Mouse (Mus musculus) embryonic facial prominence, embryonic 13.5 days (tissue): ENCODE measurements around the gene Cactin. TPM values are rescaled to one million over a fixed set of nuclear protein-coding genes. Genes with fewer than 3 reads are reported as not detected.

Experiments
- ATAC-seq: fragments of 200-750 bp; cut with Nextera tagmentation; 2 replicates; pipeline ENCODE4 v1.8.0; 2017; ENCODE audit warnings: low read depth; ENCODE audit not compliant: insufficient number of reproducible peaks, insufficient read depth, low FRiP score, low TSS enrichment
- H3K27ac ChIP-seq: fragments of 300-500 bp; sonication (generic); 2 replicates; pipeline ENCODE4 v1.5.1; 2015; ENCODE audit warnings: moderate library complexity, mild to moderate bottlenecking, inconsistent platforms
- H3K27me3 ChIP-seq: fragments of 300-500 bp; sonication (generic); 2 replicates; pipeline ENCODE4 v1.6.1; 2015; ENCODE audit warnings: mild to moderate bottlenecking, inconsistent platforms
- H3K36me3 ChIP-seq: fragments of 300-500 bp; sonication (generic); 2 replicates; pipeline ENCODE4 v1.6.1; 2015; ENCODE audit warnings: mild to moderate bottlenecking, inconsistent platforms
- H3K4me1 ChIP-seq: fragments of 300-500 bp; sonication (generic); 2 replicates; pipeline ENCODE4 v1.6.1; 2015; ENCODE audit warnings: inconsistent platforms
- H3K4me2 ChIP-seq: fragments of 300-500 bp; sonication (generic); 2 replicates; pipeline ENCODE4 v1.6.1; 2015; ENCODE audit warnings: moderate library complexity, mild to moderate bottlenecking, inconsistent platforms
- H3K4me3 ChIP-seq: fragments of 300-500 bp; sonication (generic); 2 replicates; pipeline ENCODE4 v1.5.1; 2015; ENCODE audit warnings: mild to moderate bottlenecking, inconsistent platforms
- H3K9ac ChIP-seq: fragments of 300-500 bp; sonication (generic); 2 replicates; pipeline ENCODE4 v1.6.1; 2015; ENCODE audit warnings: mild to moderate bottlenecking, inconsistent platforms
- H3K9me3 ChIP-seq: fragments of 300-500 bp; sonication (generic); 2 replicates; pipeline ENCODE4 v1.6.1; 2016; ENCODE audit warnings: inconsistent platforms
- WGBS: fragments of 180-500 bp; shearing (Covaris S2); methylation state at CpG from one replicate; pipeline ENCODE4 v1.1.7; 2015; ENCODE audit warnings: mixed read lengths; 5-methylcytosine and 5-hydroxymethylcytosine counted together
- polyA plus RNA-seq: library from polyadenylated mRNA; unstranded; fragments of >200 nt; fragmentation: Nextera tagmentation; extraction: Ambion mirVana; gene quantifications from 2 replicates; pipeline ENCODE4 v1.2.1, GENCODE M21; 2015

Gene Cactin
- polyA plus RNA-seq, 1 experiment from 2014 or later: 46.9 TPM

GRCm38 (mm10) chr10:81298369-81299100 lies 22.4 kb upstream of the Cactin start:
- H3K4me1 ChIP-seq: peaks cover 46% of the 10 kb centered on the region
- 0 out of 2 replicates have a peak overlapping the region, but pooled peaks have one; percentile 3 for H3K27ac ChIP-seq
- no peaks in the 10 kb centered on the region for H3K9me3 ChIP-seq
- no peak overlapping the region for H3K4me2 ChIP-seq
- 91% methylated on average over 17 of the region's 17 CpGs for WGBS
- no peak overlapping the region for H3K9ac ChIP-seq
- peaks cover 23% of the 10 kb centered on the region for H3K36me3 ChIP-seq
- no peaks in the 10 kb centered on the region for H3K27me3 ChIP-seq
- no peak for ATAC-seq
- no peak overlapping the region for H3K4me3 ChIP-seq

GRCm38 (mm10) chr10:81299585-81300351 lies 21.1 kb upstream of the Cactin start:
- Histone ChIP-seq H3K36me3 (peaks cover 23% of the 10 kb centered on the region), H3K9ac (peak overlapping the region; percentile 32; the same call in 1 of the 2 replicates), H3K4me1 (peaks cover 36% of the 10 kb centered on the region), H3K27me3 (no peaks in the 10 kb centered on the region), H3K4me3 (no peak overlapping the region), H3K4me2 (no peak overlapping the region), H3K9me3 (no peaks in the 10 kb centered on the region), H3K27ac (0 out of 2 replicates have a peak overlapping the region, but pooled peaks have one; percentile 4)
- ATAC-seq: no peak
- 86% methylated on average over 14 of the region's 14 CpGs for WGBS

GRCm38 (mm10) chr10:81300352-81300907 lies 20.5 kb upstream of the Cactin start:
- H3K4me3 ChIP-seq: no peak overlapping the region
- H3K4me2 ChIP-seq: no peak overlapping the region
- H3K36me3 ChIP-seq: peaks cover 25% of the 10 kb centered on the region
- no peak for ATAC-seq
- H3K9me3 ChIP-seq: no peaks in the 10 kb centered on the region
- H3K27ac ChIP-seq: no peak overlapping the region
- peaks cover 30% of the 10 kb centered on the region for H3K4me1 ChIP-seq
- H3K9ac ChIP-seq: 0 out of 2 replicates have a peak overlapping the region, but pooled peaks have one; percentile 16
- WGBS: 84% methylated on average over 9 of the region's 9 CpGs
- no peaks in the 10 kb centered on the region for H3K27me3 ChIP-seq

- H3K27me3 ChIP-seq: no peaks in the 10 kb centered on the region
- ATAC-seq: no peak
- H3K4me2 ChIP-seq: no peak overlapping the region
- H3K9me3 ChIP-seq: no peaks in the 10 kb centered on the region
- 81% methylated on average over 9 of the region's 9 CpGs for WGBS
- H3K27ac ChIP-seq: no peak overlapping the region
- no peak overlapping the region for H3K9ac ChIP-seq
- H3K4me1 ChIP-seq: peaks cover 30% of the 10 kb centered on the region
- no peak overlapping the region for H3K4me3 ChIP-seq
- peaks cover 32% of the 10 kb centered on the region for H3K36me3 ChIP-seq
Measured at GRCm38 (mm10) chr10:81301321-81301720, 19.6 kb upstream of the Cactin start.

GRCm38 (mm10) chr10:81302288-81302687 lies 18.6 kb upstream of the Cactin start:
- peak overlapping the region; percentile 44 for H3K9ac ChIP-seq
- H3K36me3 ChIP-seq: peaks cover 37% of the 10 kb centered on the region
- no peaks in the 10 kb centered on the region for H3K9me3 ChIP-seq
- H3K4me3 ChIP-seq: no peak overlapping the region
- H3K4me1 ChIP-seq: peaks cover 30% of the 10 kb centered on the region
- peak overlapping the region; percentile 18; the same call in 1 of the 2 replicates for H3K4me2 ChIP-seq
- ATAC-seq: no peak
- no peaks in the 10 kb centered on the region for H3K27me3 ChIP-seq
- peak overlapping the region; percentile 39; the same call in 1 of the 2 replicates for H3K27ac ChIP-seq
- 64% methylated on average over 4 of the region's 4 CpGs for WGBS

- peak overlapping the region; percentile 18; the same call in 1 of the 2 replicates for H3K4me2 ChIP-seq
- H3K9ac ChIP-seq: peak overlapping the region; percentile 44
- H3K36me3 ChIP-seq: peaks cover 42% of the 10 kb centered on the region
Measured at GRCm38 (mm10) chr10:81302781-81303218, 18.1 kb upstream of the Cactin start.

GRCm38 (mm10) chr10:81303258-81303657 lies 17.6 kb upstream of the Cactin start:
- 80% methylated on average over 10 of the region's 10 CpGs for WGBS
- Histone ChIP-seq H3K9me3 (no peaks in the 10 kb centered on the region), H3K36me3 (peaks cover 46% of the 10 kb centered on the region), H3K4me2 (peak overlapping the region; percentile 18; the same call in 1 of the 2 replicates), H3K4me1 (peaks cover 26% of the 10 kb centered on the region), H3K9ac (peak overlapping the region; percentile 44), H3K4me3 (0 out of 2 replicates have a peak overlapping the region, but pooled peaks have one; percentile 6), H3K27ac (0 out of 2 replicates have a peak overlapping the region, but pooled peaks have one; percentile 39), H3K27me3 (no peaks in the 10 kb centered on the region)
- no peak for ATAC-seq

More at GRCm38 (mm10) chr10:81302781-81303218, 18.1 kb upstream of the Cactin start:
- Histone ChIP-seq H3K27ac (0 out of 2 replicates have a peak overlapping the region, but pooled peaks have one; percentile 39), H3K4me3 (0 out of 2 replicates have a peak overlapping the region, but pooled peaks have one; percentile 6), H3K27me3 (no peaks in the 10 kb centered on the region), H3K4me1 (peaks cover 27% of the 10 kb centered on the region), H3K9me3 (no peaks in the 10 kb centered on the region)
- WGBS: 68% methylated on average over 14 of the region's 14 CpGs
- ATAC-seq: no peak

- WGBS: 68% methylated on average over 7 of the region's 7 CpGs
Measured at GRCm38 (mm10) chr10:81303761-81304160, 17.1 kb upstream of the Cactin start.

GRCm38 (mm10) chr10:81304597-81305238 lies 16.2 kb upstream of the Cactin start:
- Histone ChIP-seq H3K9ac (no peak overlapping the region), H3K27ac (no peak overlapping the region), H3K4me1 (peaks cover 26% of the 10 kb centered on the region), H3K9me3 (no peaks in the 10 kb centered on the region), H3K4me2 (no peak overlapping the region), H3K36me3 (peaks cover 55% of the 10 kb centered on the region), H3K27me3 (no peaks in the 10 kb centered on the region), H3K4me3 (no peak overlapping the region)
- 29% methylated on average over 8 of the region's 9 CpGs for WGBS
- ATAC-seq: no peak

More at GRCm38 (mm10) chr10:81303761-81304160, 17.1 kb upstream of the Cactin start:
- H3K9ac ChIP-seq: peak overlapping the region; percentile 44; the same call in 1 of the 2 replicates
- no peak overlapping the region for H3K4me2 ChIP-seq
- no peak overlapping the region for H3K4me3 ChIP-seq
- no peak overlapping the region for H3K27ac ChIP-seq
- peaks cover 48% of the 10 kb centered on the region for H3K36me3 ChIP-seq
- no peaks in the 10 kb centered on the region for H3K9me3 ChIP-seq
- peaks cover 26% of the 10 kb centered on the region for H3K4me1 ChIP-seq
- ATAC-seq: no peak
- H3K27me3 ChIP-seq: no peaks in the 10 kb centered on the region

- Histone ChIP-seq H3K36me3 (peaks cover 61% of the 10 kb centered on the region), H3K4me1 (peaks cover 21% of the 10 kb centered on the region), H3K27me3 (no peaks in the 10 kb centered on the region), H3K4me3 (no peak overlapping the region), H3K27ac (no peak overlapping the region), H3K9me3 (no peaks in the 10 kb centered on the region), H3K4me2 (no peak overlapping the region), H3K9ac (no peak overlapping the region)
- 92% methylated on average over 14 of the region's 14 CpGs for WGBS
- ATAC-seq: no peak
Measured at GRCm38 (mm10) chr10:81305663-81306062, 15.2 kb upstream of the Cactin start.
